Mouse (Mus musculus): Measurements from ENCODE around the gene Slc13a3.

Gene Slc13a3

DNA sequence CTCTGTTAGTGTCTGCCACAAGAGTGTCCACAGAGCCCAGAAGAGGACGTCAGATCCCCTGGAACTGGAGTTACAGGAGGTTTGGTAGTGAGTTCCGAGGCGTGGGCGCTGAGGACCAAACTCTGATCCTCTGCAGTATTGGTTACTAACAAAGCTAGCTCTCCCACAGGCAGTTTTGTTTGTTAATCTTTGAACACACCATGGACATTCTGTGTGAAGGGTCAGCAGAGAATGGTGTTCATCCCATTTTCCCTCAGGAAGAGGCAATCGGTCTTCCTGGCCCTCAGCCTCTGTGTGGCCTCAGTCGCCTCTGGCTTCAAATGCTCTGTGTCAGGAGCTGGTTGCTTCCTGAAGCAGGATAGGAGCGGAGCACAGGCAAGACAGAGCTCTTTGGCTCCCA lies 2.4 kb upstream of the Slc13a3 start:
- DNase-seq: no peak

- no peak for DNase-seq
Measured at GRCm38 (mm10) chr2:165471943-165472342, 1.1 kb downstream of the Slc13a3 start.

- DNase-seq: peak; percentile 59
Measured at GRCm38 (mm10) chr2:165470167-165470566, 2.9 kb downstream of the Slc13a3 start.

- no peak for DNase-seq
Measured at GRCm38 (mm10) chr2:165467824-165468452, 5.1 kb downstream of the Slc13a3 start.

GRCm38 (mm10) chr2:165459663-165460062 lies 13.4 kb downstream of the Slc13a3 start:
- DNase-seq: no peak

DNA sequence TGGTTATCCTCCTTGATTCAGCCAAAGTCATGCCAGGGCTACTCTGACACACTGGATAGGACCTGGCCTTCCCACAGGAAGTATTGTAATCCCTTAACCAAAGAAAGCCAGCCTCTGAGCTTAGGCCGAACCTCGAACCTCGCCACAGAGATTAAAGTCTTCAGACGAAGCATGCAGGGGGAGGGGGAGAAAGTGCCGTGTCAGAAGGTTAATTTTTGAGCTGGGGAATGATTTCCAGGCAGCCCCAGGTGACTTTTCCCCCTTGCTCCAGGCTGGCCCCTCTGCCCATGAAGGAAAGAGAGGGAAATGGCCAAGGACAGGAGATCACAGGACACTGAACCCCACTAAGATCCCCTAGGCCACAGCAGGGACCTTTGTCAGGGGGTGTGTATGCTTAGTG lies 14.8 kb downstream of the Slc13a3 start:
- DNase-seq: no peak

GRCm38 (mm10) chr2:165456710-165457109 lies 16.3 kb downstream of the Slc13a3 start:
- DNase-seq: peak; percentile 40

- peak; percentile 49 for DNase-seq
Measured at GRCm38 (mm10) chr2:165452730-165453693, 20.0 kb downstream of the Slc13a3 start.

GRCm38 (mm10) chr2:165448475-165448874 lies 24.6 kb downstream of the Slc13a3 start:
- no peak for DNase-seq

DNA sequence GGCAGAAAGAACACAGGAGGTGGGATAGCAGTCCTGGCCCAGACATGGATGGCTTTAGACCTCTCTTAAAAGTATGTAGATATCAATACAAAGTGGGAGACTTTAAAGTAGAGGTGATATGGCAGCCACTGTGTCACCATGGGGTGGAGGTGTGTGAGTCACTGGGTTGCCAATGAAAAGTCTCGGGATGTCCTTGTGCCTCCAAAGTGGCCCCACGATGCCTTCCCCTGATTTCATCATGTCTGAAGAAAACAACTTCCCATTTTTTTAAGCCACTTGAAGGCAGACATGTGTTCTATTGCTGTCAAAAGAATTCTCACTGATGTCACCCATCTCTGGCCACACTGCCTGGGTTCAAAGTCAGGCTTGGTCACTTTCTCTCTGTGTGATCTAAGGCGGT lies 28.2 kb downstream of the Slc13a3 start:
- DNase-seq: no peak

DNA sequence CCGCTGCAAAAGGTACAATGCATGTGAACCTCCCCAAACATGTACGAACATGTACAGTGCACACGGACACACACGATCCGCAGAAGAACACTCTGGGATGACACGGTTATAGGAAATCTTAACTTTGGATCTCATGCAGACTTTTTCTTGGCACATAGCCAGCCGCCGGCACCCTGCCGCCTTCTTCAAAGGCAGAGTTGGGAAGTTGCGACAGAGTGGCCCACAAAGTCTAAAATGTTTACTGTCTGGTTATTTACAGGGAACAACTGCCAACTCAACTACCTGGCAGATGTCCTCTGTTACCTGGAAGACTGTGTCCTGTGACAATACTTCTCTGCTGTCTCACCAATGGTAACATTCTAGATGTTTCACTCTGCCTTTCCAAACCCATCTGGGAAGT lies 30.0 kb downstream of the Slc13a3 start:
- DNase-seq: no peak

DNA sequence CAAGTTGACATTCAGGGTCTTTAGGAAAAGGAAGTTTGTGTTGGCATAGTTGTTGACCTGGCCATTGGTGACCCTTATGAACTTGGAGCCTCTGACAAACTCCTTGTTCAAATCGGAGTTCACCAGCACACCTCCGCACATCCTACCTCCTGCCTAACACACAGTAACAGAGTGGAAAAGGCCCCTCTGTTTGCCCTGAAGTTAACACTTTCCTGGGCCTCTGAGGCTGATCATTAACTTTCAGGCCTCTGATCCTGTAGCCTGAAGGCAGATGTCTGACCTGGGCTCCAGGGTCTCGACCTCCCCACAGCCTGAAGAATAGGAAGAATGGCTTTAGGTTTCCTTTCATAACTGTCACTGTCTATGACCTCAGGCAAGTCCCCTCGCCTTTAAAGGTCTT lies 31.4 kb downstream of the Slc13a3 start:
- no peak for DNase-seq

DNA sequence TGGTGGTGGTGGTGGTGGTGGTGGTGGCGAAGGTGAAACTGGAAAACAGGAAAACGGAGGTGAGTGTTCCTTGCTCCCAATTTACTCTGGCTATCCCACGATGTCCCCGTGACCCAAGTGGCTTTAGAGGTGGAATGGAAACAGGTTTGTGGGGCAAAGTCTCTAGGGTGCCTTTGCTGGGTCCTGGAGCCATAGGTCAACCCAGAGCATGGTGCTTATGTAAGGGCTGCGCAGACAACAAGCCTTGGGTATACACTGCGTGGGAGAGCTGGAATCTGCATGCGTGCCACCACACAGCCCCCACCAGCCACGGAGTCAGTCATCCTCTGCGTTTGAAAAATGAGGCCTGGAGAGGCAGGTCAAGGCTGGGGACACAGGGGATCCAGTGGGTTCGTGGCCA lies 33.4 kb downstream of the Slc13a3 start:
- DNase-seq: no peak

DNA sequence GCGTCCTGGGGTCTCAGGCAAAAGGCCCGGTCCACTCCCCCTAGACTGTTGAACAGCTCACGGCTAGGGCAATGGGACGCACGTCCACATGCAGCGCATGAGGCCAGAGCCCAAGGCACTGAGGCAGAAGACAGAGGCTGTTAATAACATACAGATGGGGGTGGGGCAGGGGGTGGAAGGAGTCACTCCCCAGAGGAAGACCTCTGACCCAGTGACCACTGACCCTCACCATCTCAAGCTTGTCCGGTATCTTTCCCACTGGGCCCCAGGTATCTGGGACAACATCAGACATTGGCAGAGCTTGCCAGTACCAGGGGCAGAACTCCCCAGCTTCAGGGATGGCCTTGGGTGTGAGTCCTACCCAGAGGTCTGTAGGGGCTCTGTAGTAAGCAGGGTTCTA lies 34.1 kb downstream of the Slc13a3 start:
- no peak for DNase-seq

- DNase-seq: no peak
Measured at GRCm38 (mm10) chr2:165428694-165429093, 44.3 kb downstream of the Slc13a3 start.

DNA sequence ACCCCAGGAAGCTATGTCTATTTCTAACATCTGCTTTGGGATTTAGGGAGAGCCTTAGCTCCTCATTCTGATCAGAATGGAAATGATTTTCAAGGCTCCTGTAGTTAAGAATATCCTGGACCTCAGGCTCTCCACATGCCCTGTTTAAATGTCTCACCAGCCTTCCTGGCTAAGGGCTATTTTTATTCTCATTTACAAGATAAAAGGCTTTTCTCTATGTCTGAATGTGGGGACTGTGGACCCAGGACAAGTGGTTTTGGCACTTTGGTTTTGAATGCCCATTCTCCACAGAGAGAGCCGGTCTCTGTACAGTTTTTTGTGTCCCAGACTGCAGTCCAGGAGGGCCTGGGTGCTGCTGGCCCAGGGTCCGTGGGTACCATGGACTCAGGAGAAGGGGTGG lies 52.8 kb downstream of the Slc13a3 start:
- DNase-seq: no peak

GRCm38 (mm10) chr2:165419670-165420111 lies 53.3 kb downstream of the Slc13a3 start:
- no peak for DNase-seq

DNA sequence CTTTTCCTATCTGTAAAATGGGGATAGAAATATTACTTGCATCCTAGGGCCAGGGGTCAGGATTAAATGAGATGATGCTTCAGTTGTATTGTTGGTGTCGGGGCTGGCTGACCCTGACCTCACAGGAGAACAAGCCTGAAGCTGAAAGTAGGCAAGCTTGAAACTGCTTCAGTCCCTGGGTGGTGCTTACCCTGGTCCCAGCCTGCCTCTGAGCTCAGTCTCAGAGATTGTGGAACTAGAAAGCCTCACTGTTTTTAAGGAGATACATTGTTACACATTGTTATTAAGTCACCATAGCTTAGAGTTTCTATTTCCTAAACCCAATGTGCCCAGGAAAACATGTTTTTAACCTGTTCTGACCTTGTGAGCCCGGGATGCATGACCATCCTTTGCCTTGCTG lies 54.5 kb downstream of the Slc13a3 start:
- no peak for DNase-seq

- DNase-seq: no peak
Measured at GRCm38 (mm10) chr2:165417291-165417690, 55.7 kb downstream of the Slc13a3 start.

DNA sequence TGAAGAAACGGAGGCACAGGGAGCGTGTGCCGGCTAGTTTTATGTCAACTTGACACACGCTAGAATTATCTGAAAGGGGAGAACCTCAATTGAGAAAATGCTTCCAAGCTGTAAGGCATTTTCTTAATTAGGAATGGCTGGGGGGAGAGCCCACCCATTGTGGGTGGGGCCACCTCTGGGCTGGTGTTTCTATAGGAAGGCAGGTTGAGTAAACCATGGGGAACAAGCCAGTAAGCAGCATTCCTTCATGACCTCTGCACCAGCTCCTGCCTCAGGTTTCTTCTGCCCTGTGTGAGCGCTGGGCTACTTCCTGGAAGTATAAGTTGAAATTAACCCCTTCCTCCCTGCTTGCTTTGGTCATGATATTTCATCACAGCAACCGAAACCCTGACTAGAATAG lies 57.2 kb downstream of the Slc13a3 start:
- no peak for DNase-seq

DNA sequence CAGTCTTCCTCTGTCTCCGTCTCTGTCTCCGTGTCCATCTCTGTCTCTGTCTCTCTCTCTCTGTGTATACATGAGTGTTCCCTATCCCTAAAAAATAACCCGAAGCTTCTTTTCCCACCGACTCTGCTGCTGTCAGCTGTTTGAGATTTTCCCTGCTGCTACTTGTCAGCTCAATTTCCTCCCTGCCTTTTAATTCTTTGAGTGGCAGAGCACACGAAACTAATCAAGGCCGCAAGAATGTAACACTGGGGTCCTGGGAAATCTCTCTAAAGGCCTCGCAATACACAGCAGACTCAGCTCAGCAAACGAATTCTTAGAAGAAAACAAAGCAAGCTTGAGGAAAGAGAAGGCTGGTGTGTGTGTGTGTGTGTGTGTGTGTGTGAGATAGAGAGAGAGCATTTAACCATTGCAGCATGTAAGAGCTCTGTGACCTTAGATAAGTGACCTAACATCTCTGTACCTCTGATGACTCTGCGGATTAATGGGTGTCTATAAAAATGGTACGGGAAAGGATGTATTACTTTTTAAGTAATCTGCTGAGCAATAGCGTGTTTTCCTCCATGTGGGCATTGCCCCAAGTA lies 57.8 kb downstream of the Slc13a3 start:
- no peak for DNase-seq

GRCm38 (mm10) chr2:165414321-165414720 lies 58.7 kb downstream of the Slc13a3 start:
- DNase-seq: no peak

- DNase-seq: no peak
Measured at GRCm38 (mm10) chr2:165413884-165414283, 59.1 kb downstream of the Slc13a3 start.
